Mouse (Mus musculus): Measurements from ENCODE around the gene Mitd1.

Mitd1 gene

DNA sequence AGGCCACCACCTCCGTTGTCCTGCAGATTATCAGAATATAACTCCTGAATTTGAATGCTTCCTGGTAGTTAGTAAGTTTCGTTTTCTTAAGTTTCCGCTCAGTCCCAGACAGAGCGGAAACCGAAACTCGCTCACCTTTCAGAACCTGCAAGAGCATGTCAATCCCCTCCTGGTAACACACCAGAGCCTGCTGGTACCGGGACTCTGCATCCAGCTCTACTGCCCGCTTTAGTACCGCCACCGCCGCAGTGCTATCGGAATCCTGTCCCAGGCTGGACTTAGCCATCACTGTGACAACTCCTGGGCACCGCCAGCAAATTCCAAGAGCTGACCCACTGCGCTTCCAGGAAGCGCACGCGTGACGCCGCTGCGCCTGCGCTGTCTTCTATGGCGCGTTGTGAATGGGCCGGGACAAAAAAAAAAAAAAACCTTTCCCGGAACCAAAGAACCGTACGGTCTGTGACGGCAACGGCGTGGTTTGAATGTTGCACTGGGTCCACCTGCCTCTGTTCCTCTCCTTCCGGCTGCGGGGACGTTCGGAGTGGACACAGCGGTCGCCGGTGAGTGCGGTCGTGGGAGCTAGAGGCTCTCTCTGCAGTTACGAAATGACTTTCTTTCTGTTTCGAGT lies at the start of gene Mitd1, which contains the start of gene Mrpl30:
Mitd1 (minus strand) TSS at position 387 of the 628 bp plus-strand sequence.
Mrpl30 (plus strand) TSS at position 453 of the 628 bp plus-strand sequence.
- DNase-seq (ENCODE audit: low read depth, low spot score): peak; percentile 95

DNA sequence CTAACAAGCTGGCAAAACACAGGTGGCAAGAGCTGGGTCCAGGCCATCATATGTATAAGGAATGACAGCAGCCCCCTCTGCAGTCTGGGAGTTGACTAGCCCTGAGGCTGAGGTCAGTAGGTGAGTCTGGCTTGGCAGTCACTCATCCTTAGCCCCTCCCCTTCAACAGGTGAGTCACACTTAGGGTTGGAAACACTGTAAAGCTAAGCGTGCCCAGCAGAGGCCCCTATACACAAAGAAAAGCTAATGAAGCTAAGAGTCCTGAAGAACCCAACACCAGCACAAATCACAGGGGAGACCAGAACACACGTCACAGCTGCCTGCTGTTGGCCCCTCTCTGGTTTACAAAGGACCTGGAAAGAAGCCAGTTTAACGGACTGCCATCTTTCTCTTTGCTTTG lies 41.6 kb upstream of the Mitd1 start:
- DNase-seq (ENCODE audit: low read depth, low spot score): peak; percentile 24

DNA sequence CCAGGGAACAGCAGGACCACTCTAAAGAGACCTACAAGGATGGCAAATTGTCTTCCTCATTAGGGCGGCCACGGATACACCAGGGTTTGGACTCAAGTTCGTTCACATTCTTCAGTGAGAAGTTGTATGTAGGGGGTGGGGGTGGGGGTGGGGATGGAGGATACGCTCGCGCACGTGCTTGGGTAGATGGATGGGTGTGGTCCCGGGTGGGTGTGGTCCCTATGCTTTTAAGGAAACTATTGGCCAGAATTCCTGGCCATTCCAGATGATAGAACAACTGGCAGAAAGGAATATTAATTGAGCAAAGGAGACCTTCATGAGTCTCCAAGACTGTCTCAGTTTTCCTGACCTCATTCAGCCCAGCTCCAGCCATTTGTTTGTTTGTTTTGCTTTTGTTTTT lies 35.8 kb upstream of the Mitd1 start:
- no peak for DNase-seq (ENCODE audit: low read depth, low spot score)

DNA sequence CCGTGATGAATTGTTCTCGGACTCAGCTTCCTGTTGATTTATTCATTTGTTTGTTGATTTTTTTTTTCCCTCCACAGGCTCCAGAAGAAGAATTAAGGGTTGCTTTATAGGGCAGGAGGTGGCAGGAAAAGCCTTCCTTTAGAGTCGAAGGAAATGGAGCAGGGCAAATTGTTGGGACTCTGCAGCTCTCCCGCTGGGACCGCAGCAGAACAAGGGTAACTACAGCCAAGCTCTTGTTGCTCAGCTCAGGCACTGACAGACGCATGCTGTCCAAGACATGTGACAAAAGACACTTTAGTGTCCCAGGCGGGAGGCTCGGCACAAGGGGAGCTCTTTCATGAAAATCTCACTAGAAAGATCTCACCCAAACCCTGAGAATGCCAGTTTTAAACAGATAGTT lies 32.3 kb upstream of the Mitd1 start:
- no peak for DNase-seq (ENCODE audit: low read depth, low spot score)

DNA sequence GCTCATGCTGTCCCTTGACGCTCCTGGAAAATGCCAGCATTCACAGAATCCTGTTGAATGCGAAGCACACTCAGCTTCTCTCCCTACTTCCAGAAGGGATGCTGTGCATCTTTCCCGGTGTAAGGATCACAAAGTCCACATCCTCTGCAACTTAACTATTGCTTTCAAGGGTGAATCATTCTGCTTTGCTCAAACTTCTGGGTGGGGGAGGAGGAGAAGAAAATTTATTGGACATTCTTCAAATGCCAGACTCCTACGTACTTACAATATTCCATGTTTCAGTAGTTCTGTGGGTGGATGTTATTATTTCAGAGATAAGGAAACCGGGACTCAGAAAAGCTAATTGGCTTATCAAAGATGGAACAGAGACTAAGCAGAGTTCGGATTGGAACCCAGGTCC lies 27.9 kb upstream of the Mitd1 start:
- no peak for DNase-seq (ENCODE audit: low read depth, low spot score)

DNA sequence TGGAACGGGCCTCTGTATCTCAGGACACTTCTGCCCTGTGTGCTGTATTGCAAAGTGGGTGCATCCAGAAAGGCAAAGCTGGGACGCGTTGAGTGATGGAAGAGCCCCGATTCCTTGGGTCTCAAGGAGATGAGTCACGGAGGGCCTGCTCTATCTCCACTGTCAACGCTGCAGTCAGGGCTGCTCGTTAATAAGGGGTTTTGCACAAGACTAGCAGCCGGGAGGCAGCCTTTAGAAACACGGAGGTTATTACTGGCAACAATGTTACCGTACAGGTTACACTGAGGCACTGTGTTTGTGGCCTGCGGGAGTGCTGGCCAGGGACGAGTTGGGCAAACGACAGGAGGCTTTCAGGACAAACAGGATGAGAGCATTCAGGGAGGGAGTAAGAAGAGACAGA lies 27.5 kb upstream of the Mitd1 start:
- DNase-seq (ENCODE audit: low read depth, low spot score): no peak

DNA sequence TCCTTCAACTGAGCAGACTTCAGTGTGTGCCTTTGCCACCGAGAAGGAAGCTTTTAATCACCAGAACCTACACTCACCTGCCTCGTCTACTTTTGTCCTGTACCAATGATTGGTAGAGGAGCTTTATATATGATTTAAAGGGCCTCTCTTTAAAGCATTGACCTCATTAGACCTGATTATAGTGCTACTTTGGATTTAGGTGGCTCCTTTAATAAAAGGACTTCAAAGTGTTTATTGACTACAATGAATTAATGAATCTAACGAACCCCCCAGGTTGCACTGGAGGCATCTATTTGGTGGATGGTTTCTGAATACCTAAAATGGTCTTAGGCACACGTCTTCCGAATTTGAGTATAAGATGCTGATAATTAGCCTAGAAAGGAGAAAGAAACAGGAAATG lies 26.2 kb upstream of the Mitd1 start, which contains the start of gene Lyg2:
Lyg2 (minus strand) TSS at position 101 of the 400 bp plus-strand sequence.
- no peak for DNase-seq (ENCODE audit: low read depth, low spot score)

DNA sequence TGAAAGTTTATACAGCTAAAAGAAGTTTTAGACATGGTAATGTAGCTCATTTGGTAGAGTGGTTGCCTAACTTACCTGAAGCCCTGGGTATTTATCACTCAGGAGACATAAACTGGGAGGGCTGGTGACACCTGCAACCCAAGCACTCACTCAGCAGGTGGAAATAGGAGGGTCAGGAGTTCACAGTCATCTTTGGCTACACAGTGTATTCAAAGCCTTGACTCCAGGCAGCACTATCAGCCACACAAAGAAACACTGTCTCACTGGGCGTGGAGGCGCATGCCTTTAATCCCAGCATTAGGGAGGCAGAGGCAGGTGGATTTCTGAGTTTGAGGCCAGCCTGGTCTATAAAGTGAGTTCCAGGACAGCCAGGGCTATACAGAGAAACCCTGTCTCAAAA lies 22.5 kb upstream of the Mitd1 start:
- no peak for DNase-seq (ENCODE audit: low read depth, low spot score)

DNA sequence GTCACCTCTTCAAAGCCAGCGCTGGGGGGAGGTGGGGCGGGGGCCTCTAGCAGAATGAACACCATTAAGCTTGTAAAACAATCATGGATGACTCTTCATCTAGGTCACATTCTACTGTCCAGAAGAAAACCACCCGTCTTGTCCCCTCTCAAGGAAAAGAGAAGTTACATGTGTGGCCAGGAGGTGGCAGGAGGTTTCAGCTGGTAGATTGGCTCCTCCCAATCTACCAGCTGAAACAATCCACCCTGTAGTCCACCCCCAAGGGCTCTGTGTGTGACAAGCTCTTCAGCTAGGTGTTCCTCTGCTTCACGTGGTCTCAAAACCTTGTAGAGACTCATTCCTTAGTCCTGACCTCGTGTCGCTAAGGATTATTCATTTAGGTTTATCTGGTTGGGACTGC lies 13.0 kb upstream of the Mitd1 start:
- DNase-seq (ENCODE audit: low read depth, low spot score): peak; percentile 37

DNA sequence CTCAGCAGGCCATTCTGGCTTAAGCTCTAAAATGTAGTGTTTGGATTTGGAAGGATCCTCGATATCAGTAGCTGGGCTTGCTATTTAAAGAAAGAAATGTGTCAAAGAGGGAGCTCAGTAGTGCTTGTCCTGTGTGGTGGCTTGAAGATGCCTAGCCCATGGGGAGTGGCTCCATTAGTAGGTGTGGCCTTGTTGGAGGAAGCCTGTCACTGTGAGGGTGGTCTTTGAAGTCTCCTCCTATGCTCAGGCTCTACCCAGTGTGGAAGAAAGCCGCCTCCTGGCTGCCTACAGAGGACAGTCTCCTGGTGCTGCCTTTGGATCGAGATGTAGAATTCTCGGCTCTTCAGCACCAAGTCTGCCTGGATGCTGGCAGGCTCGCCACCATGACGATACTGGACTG lies 10.1 kb upstream of the Mitd1 start:
- no peak for DNase-seq (ENCODE audit: low read depth, low spot score)

DNA sequence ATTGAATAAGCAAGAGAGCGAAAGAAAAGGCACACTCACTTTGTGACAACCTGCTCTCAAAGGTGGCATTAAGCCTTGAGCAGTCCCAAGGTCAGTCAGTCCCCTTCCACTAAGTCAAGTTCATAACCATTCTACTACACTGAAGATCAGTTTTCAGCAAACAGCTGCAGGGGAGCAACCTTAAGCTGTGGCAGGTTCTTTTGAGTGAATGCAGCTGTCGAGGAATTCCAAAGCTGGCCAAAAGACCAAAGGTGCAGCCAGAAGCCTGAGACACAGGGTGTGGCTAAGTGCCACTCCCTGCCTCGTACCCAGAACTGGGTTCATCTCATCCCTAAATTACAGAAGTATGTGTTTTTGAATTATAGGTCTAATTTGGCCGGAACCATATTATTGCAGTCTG lies 9.6 kb upstream of the Mitd1 start:
- no peak for DNase-seq (ENCODE audit: low read depth, low spot score)

DNA sequence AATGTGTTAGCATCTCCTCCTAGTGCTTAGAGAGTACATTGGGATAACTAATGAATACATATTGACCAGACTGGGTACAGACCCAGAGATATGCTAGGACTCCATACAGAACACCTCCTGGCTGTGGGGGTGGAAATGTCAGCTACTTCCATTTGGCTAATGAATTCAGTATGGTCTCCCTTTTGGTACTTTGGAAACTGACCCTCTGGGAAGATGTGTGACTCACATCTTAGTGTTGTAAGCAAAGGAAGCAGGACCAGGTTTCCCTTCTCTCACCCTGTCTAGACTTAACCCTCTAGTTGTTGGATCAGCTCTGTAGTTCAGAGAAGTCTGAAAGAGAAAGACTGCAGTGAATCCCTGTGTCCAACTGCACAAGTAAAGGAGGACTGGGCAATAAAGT lies 4.4 kb upstream of the Mitd1 start:
- no peak for DNase-seq (ENCODE audit: low read depth, low spot score)

DNA sequence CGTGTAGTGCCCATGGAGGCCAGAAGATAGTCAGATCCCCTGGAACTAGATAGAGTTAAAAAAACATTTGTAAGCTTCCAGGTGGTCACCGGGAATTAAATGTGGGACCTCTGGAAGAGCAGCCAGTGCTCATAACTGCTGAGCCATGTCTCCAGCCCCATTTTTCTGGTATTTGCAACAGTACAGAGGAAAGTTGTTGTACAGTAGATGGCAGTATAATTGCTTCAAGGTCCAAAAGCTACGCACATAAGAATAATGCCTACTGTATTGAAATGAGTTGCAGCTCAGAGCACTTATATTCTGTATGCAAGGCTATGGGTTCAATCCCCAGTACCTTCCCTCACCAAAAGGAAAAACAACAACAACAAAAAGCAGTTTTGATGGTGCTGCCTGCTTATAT lies 1.2 kb upstream of the Mitd1 start:
- DNase-seq (ENCODE audit: low read depth, low spot score): peak; percentile 35

DNA sequence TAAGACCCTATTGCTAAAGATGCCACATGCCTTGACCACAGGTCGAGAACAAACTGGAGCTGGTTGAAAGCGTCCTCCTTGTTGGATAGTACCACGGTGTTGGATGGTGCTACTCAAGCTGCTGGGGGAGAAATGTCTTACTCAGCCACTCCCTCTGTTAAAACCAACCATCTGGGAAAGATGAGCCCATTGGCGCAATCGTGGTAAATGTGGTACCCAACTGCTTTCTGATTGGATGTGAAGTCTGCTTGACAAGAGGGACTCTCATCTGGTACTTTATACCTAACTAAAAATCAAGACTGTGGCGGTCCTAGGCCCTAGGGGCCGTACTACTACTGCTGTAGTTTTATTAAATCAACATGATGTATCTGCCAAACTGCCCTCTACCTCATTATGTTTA lies 1.0 kb downstream of the Mitd1 start:
- peak; percentile 15 for DNase-seq (ENCODE audit: low read depth, low spot score)

DNA sequence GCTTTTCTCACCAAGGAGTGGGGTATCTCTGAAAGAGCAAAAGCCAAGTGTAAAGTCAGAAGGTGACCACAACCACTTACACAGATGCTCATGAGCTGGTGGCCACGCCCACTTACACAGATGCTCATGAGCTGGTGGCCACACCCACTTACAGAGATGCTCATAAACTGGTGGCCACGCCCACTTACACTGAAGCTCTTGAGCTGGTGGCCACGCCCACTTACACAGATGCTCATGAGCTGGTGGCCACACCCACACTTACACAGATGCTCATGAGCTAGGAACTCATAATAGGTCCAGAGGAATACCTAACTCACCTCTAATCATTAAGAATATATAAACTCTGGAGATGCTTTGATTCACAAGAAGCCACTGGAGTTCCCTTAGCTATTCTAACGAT lies 5.8 kb downstream of the Mitd1 start:
- peak; percentile 77 for DNase-seq (ENCODE audit: low read depth, low spot score)

DNA sequence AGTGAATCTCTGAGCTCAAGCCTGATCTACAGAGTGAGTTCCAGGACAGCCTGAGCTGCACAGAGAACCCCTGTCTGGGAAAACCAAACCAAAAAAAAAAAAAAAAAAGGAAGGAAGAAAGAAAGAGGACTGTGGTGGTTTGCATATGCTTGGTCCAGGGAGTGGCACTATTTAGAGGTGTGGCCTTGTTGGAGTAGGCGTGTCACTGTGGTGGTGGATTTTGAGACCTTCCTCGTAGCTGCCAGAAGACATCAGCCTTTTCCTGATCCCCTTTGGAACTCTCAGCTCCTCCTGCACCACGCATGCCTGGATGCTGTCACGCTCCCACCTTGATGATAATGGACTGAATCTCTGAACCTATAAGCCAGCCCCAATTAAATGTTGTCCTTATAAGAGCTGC lies 6.8 kb downstream of the Mitd1 start:
- no peak for DNase-seq (ENCODE audit: low read depth, low spot score)

DNA sequence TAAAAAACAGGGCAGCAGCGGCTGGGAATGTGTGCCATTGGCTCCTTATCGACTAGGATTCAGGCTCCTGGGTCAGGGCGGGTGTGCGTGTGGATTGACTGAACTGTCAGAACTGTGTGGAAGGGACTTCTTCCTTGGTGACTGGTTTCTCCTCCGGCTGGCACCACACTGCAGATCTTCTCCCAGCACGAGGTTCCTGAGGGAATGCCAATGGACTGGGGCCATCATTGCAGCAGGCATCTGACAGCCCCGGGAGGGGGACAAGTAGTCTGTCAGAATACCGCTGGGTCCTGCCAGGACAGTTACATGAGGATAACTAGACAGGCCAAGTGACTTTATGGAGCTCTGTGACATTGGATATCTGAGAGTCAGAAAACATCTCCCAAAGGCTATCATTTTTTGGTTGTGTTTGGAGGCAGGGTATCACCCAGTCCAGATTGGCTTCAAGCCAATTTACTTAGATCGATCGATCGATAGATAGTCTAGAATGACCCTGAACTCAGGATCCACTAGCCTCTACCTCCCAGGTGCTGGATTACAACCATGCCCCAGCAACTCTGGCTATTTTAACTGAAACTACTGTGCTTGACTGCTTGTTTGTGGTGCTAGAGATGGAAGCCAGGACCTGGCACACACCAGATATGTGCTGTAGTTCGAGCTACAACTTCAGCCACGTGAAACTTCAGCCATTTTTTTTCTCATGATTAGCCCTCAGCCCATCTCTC lies 12.3 kb downstream of the Mitd1 start:
- no peak for DNase-seq (ENCODE audit: low read depth, low spot score)

DNA sequence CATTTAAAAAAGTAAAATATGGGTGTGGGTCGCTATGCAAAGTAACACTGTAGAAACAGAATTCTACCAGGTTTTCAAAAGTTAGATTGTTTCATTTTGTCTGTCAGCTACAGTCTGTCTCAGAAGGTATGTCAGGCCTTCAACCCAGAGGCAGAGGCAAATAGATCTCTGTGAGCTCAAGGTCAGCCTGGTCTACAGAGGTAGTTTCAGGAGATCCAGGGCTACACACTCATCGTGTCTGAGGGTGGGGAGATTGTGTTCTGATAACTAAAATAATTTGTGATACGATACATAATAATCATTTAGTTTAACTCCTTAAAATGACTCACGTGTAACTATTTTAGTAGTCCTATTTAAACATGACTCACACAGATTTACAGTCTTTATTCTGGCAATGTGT lies 17.1 kb downstream of the Mitd1 start:
- no peak for DNase-seq (ENCODE audit: low read depth, low spot score)

DNA sequence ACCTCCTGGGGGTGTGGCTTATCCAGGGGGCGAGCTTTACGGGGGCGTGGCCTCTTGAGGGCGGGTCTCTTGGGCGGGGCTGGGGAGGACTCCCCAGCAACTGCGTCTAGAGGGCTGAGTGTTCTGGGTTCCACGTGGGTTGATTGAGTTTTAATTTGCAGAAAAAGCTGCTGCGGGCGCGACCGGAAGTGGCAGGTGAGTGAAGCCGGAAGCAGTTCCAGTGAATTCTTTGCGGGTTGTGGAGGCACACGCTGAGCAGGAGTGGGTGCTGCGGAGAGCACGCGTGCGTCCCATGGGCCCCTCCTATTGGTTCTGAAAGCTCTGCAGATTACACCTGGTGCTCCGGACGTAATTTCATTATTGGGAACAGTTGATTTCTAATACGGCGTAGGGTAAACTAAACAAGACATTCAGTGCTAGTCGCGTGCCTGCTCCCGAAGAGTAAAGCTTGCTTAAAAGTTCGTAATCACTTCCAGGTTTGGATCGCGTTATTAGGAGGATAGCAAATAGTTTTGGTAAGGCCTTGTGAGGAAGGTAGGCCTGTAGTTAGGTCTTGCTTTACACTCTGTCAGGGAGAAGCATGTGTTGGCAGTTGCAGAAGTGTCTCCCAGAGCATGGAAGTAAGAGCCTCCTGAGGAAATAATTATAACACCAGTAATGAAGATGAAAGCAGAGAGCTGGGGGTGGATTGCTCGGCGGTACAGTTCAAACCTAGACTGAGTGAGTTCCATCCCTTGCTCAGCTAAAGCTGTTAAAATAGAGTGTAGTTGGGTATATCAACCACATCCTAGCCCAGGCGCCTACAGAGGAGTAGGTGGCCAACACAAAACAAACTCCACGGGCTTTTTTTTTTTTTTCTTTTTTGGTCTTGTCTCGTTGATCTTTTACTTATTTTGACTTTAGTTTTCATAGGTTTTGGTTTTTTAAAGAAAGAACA lies 17.8 kb downstream of the Mitd1 start:
- peak; percentile 92 for DNase-seq (ENCODE audit: low read depth, low spot score)

DNA sequence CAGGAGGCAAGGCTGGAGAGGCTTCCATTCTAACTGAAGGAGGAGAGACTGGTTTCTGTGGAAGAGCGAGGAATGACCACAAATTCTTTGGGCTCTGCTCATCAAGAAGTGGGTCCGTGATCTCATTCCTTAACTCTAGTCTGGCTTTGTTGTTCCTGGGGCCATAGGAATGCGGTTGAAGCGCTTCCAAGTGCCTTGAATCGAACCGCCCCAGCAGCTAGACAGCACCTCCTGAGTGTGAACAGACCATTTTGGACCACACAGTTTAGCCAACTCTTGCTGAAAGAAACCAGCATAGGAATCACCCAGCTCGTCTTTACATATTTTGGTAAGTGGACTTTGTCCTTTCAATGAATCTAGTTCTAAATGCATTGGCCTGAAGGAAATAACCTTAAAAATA lies 18.5 kb downstream of the Mitd1 start, which contains the start of gene Lipt1:
Lipt1 (plus strand) TSS at position 35 of the 400 bp plus-strand sequence.
- no peak for DNase-seq (ENCODE audit: low read depth, low spot score)

DNA sequence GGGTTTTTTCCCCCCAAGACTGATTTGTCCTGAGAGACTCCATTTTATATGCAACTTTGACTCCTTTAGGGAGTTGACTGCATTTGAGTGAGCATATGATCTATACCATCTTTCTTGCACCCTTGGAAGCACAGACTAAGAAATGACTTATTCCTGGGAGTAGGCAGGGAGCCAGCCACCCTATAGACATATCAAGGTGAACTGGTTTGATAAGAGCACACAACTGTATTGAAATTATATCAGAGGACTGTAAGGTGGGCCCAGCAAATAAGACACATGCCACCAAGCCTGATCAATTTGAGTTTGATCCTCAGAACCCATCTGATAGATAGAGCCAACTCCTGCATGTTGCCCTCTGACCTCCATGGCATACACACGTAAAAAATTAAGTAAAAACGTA lies 20.8 kb downstream of the Mitd1 start:
- DNase-seq (ENCODE audit: low read depth, low spot score): no peak

DNA sequence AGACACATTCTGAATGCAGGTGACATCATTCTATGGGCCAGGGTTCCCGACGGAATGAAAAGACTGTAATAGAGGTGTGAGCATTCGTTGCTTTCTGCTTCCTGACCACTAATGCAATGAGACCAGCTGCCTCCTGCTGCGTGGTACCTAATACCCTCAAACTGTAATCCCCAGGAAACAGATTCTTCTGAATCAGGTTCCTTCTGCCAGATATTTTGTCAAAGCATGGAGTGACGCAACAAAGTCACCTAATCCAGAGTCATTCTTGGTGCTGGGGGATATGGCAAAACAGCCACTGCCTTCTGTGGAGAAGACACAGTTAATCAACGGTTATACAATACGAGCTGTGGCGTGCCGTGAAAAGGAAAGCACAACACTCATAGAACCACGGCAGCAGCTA lies 21.6 kb downstream of the Mitd1 start:
- DNase-seq (ENCODE audit: low read depth, low spot score): no peak
